Mouse (Mus musculus) intestine, embryonic 15.5 days (tissue): Measurements from ENCODE around the gene Hnrnpdl. TPM values are rescaled to one million over a fixed set of nuclear protein-coding genes. Genes with fewer than 3 reads are reported as not detected.

Experiments
- ATAC-seq: fragments of 200-750 bp; cut with Nextera tagmentation; 2 replicates; pipeline ENCODE4 v1.8.0; 2017; ENCODE audit warnings: moderate TSS enrichment, moderate library complexity
- H3K27ac ChIP-seq: fragments of 300-500 bp; sonication (generic); 2 replicates; pipeline ENCODE4 v1.5.1; 2015; ENCODE audit warnings: mild to moderate bottlenecking, inconsistent platforms
- H3K27me3 ChIP-seq: fragments of 300-500 bp; sonication (generic); replicated peaks from 2 replicates; pipeline ENCODE4 v1.6.1; 2015; ENCODE audit warnings: inconsistent platforms
- H3K36me3 ChIP-seq: fragments of 300-500 bp; sonication (generic); 2 replicates; pipeline ENCODE4 v1.6.1; 2015; ENCODE audit warnings: inconsistent platforms
- H3K4me1 ChIP-seq: fragments of 300-500 bp; sonication (generic); replicated peaks from 2 replicates; pipeline ENCODE4 v1.6.1; 2015; ENCODE audit warnings: inconsistent platforms
- H3K4me2 ChIP-seq: fragments of 300-500 bp; sonication (generic); replicated peaks from 2 replicates; pipeline ENCODE4 v1.6.1; 2015; ENCODE audit warnings: mild to moderate bottlenecking, inconsistent platforms
- H3K4me3 ChIP-seq: fragments of 300-500 bp; sonication (generic); replicated peaks from 2 replicates; pipeline ENCODE4 v1.5.1; 2015; ENCODE audit warnings: inconsistent platforms
- H3K9ac ChIP-seq: fragments of 300-500 bp; sonication (generic); 2 replicates; pipeline ENCODE4 v1.6.1; 2015; ENCODE audit warnings: inconsistent platforms
- H3K9me3 ChIP-seq: fragments of 300-500 bp; sonication (generic); 2 replicates; pipeline ENCODE4 v1.6.1; 2016; ENCODE audit warnings: inconsistent platforms
- WGBS: fragments of 180-500 bp; shearing (Covaris S2); methylation state at CpG from one replicate; pipeline ENCODE4 v1.1.7; 2015; 5-methylcytosine and 5-hydroxymethylcytosine counted together
- polyA plus RNA-seq: library from polyadenylated mRNA; unstranded; fragments of >200 nt; fragmentation: Nextera tagmentation; extraction: Ambion mirVana; gene quantifications from 2 replicates; pipeline ENCODE4 v1.2.1, GENCODE M21; 2015

Hnrnpdl gene
- 128 and 132 TPM in 2 replicates for polyA plus RNA-seq

DNA sequence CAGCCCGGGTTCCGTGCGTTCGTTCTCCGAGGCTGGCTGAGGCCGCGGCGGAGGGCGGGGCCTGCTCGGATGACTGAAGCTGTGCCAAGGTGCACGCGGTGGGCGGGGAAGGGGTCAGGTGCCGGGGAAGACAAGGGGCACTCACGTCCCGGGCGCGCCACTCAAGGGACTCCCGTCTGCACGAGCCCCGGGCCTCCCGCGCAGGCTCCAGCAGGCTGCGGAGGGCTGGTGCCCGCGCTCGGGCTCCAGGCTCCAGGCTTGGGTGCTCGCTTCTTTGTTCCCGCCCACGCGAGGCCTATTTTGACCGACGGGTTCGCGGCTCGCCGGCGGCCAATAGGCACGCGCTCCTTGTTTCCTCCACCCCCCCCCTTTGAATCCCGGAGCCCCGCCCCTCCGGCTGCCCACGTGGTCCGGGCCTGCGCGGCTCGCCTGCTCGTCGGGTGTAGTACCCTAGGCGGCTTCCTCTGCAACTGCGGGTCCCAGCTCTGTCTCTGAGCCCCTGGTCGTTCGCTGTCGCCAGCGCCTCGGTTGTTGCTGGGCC is at the start of gene Hnrnpdl, which contains the start of gene Enoph1:
Gene Hnrnpdl, minus strand, starts transcription at position 63 of the 541 bp plus-strand sequence.
Gene Enoph1, plus strand, starts transcription at position 384 of the 541 bp plus-strand sequence.
- Histone ChIP-seq H3K4me3 (peak within 1 kb of the TSS; percentile 95), H3K36me3 (peaks cover 4% of the 10 kb centered on the region), H3K4me1 (peaks cover 22% of the 10 kb centered on the region), H3K4me2 (peak within 1 kb of the TSS; percentile 86), H3K9me3 (no peaks in the 10 kb centered on the region), H3K27me3 (no peaks in the 10 kb centered on the region), H3K27ac (peak within 1 kb of the TSS; percentile 98), H3K9ac (peak within 1 kb of the TSS; percentile 99)
- under 1% methylated on average over 46 of the region's 57 CpGs for WGBS
- ATAC-seq = peak; percentile 88

DNA sequence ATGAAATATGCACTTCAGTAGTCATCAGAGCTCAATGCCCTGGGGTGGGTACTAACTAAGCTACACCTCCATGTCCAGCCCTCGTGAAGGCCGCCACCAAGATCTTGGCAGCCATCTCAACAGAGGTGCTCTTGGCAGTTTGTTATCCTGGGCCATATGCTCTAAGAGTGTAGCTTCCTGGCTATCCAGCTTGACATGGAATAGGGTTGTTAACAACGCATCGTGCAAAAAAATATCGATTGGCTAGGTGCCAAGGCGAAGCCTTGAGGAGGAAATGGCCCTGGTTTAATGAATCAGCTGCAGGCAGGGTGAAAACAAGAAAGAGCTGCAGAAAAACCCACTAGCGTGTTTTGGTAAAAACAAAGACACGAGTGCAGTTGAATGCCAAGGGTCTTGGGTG is 45.6 kb upstream of the Hnrnpdl start:
- no peak for ATAC-seq
- H3K36me3 ChIP-seq = no peaks in the 10 kb centered on the region
- 43% methylated on average over 8 of the region's 8 CpGs for WGBS

GRCm38 (mm10) chr5:100083953-100084562 is 44.6 kb upstream of the Hnrnpdl start:
- H3K9ac ChIP-seq = no peak overlapping the region
- ATAC-seq = no peak
- 46% methylated on average over 12 of the region's 12 CpGs for WGBS
- H3K36me3 ChIP-seq = no peaks in the 10 kb centered on the region
- 0 out of 2 replicates have a peak overlapping the region, but pooled peaks have one; percentile 13 for H3K27ac ChIP-seq
- H3K27me3 ChIP-seq = no peaks in the 10 kb centered on the region
- H3K4me1 ChIP-seq = 0 out of 2 replicates have a peak, but pooled peaks cover 16% of the 10 kb centered on the region
- H3K4me3 ChIP-seq = no peak overlapping the region
- H3K4me2 ChIP-seq = no peak overlapping the region
- H3K9me3 ChIP-seq = no peaks in the 10 kb centered on the region

More for the DNA sequence above, 45.6 kb upstream of the Hnrnpdl start:
- Histone ChIP-seq H3K9me3 (no peaks in the 10 kb centered on the region), H3K4me3 (no peak overlapping the region), H3K4me1 (0 out of 2 replicates have a peak, but pooled peaks cover 11% of the 10 kb centered on the region), H3K27ac (no peak overlapping the region), H3K9ac (no peak overlapping the region), H3K27me3 (no peaks in the 10 kb centered on the region), H3K4me2 (no peak overlapping the region)

DNA sequence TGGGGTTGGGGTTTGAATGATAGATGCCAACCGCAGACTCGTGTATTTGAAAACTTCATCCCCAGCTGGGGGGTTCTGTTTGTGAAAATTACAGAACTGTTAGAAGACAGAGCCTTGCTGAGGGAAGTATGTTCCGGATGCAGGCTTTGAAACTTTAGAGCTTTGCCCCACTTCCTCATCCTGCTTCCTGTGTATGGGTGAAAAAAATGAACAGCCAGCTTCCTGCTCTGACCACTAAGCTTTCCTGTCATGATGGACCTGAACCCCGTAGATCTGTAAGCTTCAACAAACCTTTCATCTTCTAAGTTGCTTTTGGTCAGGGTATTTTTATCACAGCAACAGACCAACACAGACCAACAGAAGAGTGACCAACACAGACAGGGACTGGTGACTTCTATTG is 42.5 kb upstream of the Hnrnpdl start:
- no peak for ATAC-seq
- no peak overlapping the region for H3K4me2 ChIP-seq
- H3K4me1 ChIP-seq = peaks cover 21% of the 10 kb centered on the region; the same call in 1 of the 2 replicates
- H3K9ac ChIP-seq = no peak overlapping the region
- 87% methylated on average over 4 of the region's 4 CpGs for WGBS
- no peak overlapping the region for H3K27ac ChIP-seq
- H3K4me3 ChIP-seq = no peak overlapping the region
- no peaks in the 10 kb centered on the region for H3K36me3 ChIP-seq
- H3K9me3 ChIP-seq = no peaks in the 10 kb centered on the region
- H3K27me3 ChIP-seq = no peaks in the 10 kb centered on the region

DNA sequence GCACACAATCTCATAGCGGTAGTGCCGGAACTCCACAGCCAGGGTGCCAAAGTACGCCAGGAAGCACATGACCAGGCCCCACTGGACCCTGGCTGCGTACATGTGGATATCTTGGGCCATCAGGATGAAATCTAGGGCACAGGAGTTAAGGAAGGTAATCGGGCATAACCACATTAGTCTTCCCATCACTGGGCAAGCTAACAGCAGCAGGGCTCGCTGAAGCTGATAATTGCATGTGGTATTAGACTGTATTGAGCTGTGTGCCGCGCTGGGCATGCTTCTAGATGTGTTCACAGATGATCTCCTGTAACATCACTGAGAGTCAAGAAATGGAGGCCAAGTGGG is 40.4 kb upstream of the Hnrnpdl start:
- WGBS = 86% methylated on average over 8 of the region's 8 CpGs
- no peaks in the 10 kb centered on the region for H3K9me3 ChIP-seq
- 0 out of 2 replicates have a peak, but pooled peaks have one; percentile 13 for ATAC-seq
- H3K27me3 ChIP-seq = no peaks in the 10 kb centered on the region
- peak overlapping the region; percentile 72 for H3K4me2 ChIP-seq
- H3K4me1 ChIP-seq = peaks cover 13% of the 10 kb centered on the region; the same call in 1 of the 2 replicates
- no peak overlapping the region for H3K9ac ChIP-seq
- no peaks in the 10 kb centered on the region for H3K36me3 ChIP-seq
- H3K4me3 ChIP-seq = peak overlapping the region; percentile 29; the same call in 1 of the 2 replicates
- H3K27ac ChIP-seq = no peak overlapping the region

GRCm38 (mm10) chr5:100079040-100079930 is 39.8 kb upstream of the Hnrnpdl start:
- Histone ChIP-seq H3K9me3 (no peaks in the 10 kb centered on the region), H3K9ac (peak overlapping the region; percentile 15; the same call in 1 of the 2 replicates), H3K36me3 (no peaks in the 10 kb centered on the region), H3K27ac (no peak overlapping the region), H3K4me2 (peak overlapping the region; percentile 72), H3K27me3 (no peaks in the 10 kb centered on the region), H3K4me1 (peaks cover 12% of the 10 kb centered on the region; the same call in 1 of the 2 replicates), H3K4me3 (peak overlapping the region; percentile 29)
- ATAC-seq = peak; percentile 60
- whole genome bisulfite sequencing = 27% methylated on average over 36 of the region's 36 CpGs

DNA sequence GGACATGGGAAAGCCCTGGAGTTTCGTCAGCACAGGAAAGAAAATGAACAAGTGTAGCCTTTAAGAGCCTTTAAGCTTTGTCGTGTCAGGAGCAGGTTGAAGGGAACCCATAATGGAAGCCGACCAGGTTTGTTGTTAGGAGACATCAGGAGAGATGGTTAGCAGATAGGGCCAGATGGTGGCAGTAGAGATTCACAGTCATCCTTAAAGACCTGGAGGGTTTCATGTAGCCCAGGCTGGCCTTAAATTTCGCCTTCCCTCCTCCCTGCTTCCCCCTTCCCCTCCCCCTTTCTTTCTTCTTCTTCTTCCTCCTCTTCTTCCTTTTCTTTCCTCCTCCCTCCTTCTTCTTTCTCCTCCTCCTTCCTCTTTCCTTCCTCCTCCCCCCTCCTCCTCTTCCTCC is 35.1 kb upstream of the Hnrnpdl start:
- Histone ChIP-seq H3K27me3 (no peaks in the 10 kb centered on the region), H3K36me3 (no peaks in the 10 kb centered on the region), H3K4me3 (no peak overlapping the region), H3K4me2 (no peak overlapping the region), H3K9ac (no peak overlapping the region), H3K9me3 (no peaks in the 10 kb centered on the region), H3K27ac (no peak overlapping the region), H3K4me1 (peaks cover 10% of the 10 kb centered on the region; the same call in 1 of the 2 replicates)
- WGBS = 61% methylated on average over 4 of the region's 4 CpGs
- no peak for ATAC-seq

DNA sequence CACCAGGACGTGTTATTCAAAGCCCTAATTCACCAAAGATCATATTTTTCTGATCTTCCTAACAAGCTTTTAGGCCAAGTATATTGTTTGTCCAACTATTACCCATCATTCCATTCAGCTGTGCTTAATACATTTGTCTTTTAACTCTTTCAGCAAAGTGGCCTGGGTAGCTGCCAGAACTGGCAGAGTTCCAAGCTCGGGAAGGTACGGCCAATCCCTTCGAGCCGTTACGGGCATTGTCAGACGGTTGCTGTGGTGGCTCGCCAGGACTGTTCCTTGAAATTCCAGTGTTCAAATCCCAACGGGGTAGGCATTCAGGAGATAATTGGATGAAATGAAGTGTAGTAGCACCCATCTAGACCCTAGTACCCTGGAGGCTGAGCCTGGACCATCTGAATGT is 33.1 kb upstream of the Hnrnpdl start:
- Histone ChIP-seq H3K4me2 (no peak overlapping the region), H3K36me3 (peaks cover 4% of the 10 kb centered on the region), H3K9me3 (no peaks in the 10 kb centered on the region), H3K27me3 (no peaks in the 10 kb centered on the region), H3K27ac (no peak overlapping the region), H3K9ac (no peak overlapping the region), H3K4me3 (no peak overlapping the region), H3K4me1 (peaks cover 1% of the 10 kb centered on the region; the same call in 1 of the 2 replicates)
- 86% methylated on average over 9 of the region's 9 CpGs for WGBS
- no peak for ATAC-seq

DNA sequence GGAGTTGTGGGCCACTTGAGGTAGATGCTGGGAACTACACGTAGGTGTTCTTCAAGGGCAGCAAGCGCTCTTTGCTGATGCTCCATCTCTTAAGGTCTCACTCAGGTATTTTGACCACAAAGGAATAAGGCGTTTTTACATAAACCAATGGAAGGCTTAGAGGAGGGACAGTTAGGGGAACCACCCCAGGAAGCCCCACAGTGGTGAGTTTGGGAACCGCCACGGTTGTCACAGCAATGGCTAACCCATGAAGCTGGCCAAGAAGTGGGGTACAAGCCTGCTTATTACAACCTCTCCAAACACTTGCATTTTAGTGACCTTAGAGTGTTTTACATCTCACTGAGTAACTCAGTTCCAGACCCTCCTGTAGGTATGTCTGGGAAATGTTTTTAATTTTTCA is 32.1 kb upstream of the Hnrnpdl start:
- Histone ChIP-seq H3K4me3 (no peak overlapping the region), H3K9ac (no peak overlapping the region), H3K27me3 (no peaks in the 10 kb centered on the region), H3K27ac (no peak overlapping the region), H3K4me1 (no peaks in the 10 kb centered on the region), H3K4me2 (no peak overlapping the region), H3K36me3 (peaks cover 10% of the 10 kb centered on the region), H3K9me3 (no peaks in the 10 kb centered on the region)
- ATAC-seq = no peak
- 90% methylated on average over 5 of the region's 5 CpGs for WGBS

- H3K27me3 ChIP-seq = no peaks in the 10 kb centered on the region
- H3K4me2 ChIP-seq = no peak overlapping the region
- no peaks in the 10 kb centered on the region for H3K9me3 ChIP-seq
- no peak overlapping the region for H3K4me3 ChIP-seq
- peak; percentile 83 for ATAC-seq
- H3K9ac ChIP-seq = no peak overlapping the region
- no peak overlapping the region for H3K27ac ChIP-seq
- H3K36me3 ChIP-seq = peaks cover 13% of the 10 kb centered on the region
- no peaks in the 10 kb centered on the region for H3K4me1 ChIP-seq
- 20% methylated on average over 3 of the region's 3 CpGs for WGBS
These were observed 30.8 kb upstream of the Hnrnpdl start for GRCm38 (mm10) chr5:100070255-100070654.

GRCm38 (mm10) chr5:100069526-100069925 is 30.1 kb upstream of the Hnrnpdl start:
- Histone ChIP-seq H3K4me3 (no peak overlapping the region), H3K27me3 (no peaks in the 10 kb centered on the region), H3K27ac (no peak overlapping the region), H3K36me3 (peaks cover 17% of the 10 kb centered on the region), H3K4me1 (no peaks in the 10 kb centered on the region), H3K9me3 (no peaks in the 10 kb centered on the region), H3K9ac (no peak overlapping the region), H3K4me2 (no peak overlapping the region)
- no peak for ATAC-seq
- WGBS = 93% methylated on average over 2 of the region's 2 CpGs

- no peak overlapping the region for H3K9ac ChIP-seq
- H3K36me3 ChIP-seq = peaks cover 24% of the 10 kb centered on the region
- no peak overlapping the region for H3K27ac ChIP-seq
- no peak overlapping the region for H3K4me3 ChIP-seq
- no peak for ATAC-seq
- 94% methylated on average over 16 of the region's 16 CpGs for WGBS
- no peaks in the 10 kb centered on the region for H3K9me3 ChIP-seq
- no peaks in the 10 kb centered on the region for H3K27me3 ChIP-seq
- H3K4me2 ChIP-seq = no peak overlapping the region
- H3K4me1 ChIP-seq = no peaks in the 10 kb centered on the region
These were observed 28.1 kb upstream of the Hnrnpdl start for GRCm38 (mm10) chr5:100067579-100067978.
